Mouse (Mus musculus): Measurements from ENCODE around the gene Sept8. TPM values are rescaled to one million over a fixed set of nuclear protein-coding genes. Genes with fewer than 3 reads are reported as not detected.

Gene Sept8
- total RNA-seq, 2 experiments from 2014 or later = 240 to 254 TPM

- no peak for DNase-seq (ENCODE audit: low spot score in 2 of 2)
- TF ChIP-seq CTCF (conservative IDR thresholded peaks at IDR 0.05) = peak; percentile 59
- H3K4me3 ChIP-seq = no peak overlapping the region
- H3K27ac ChIP-seq = no peak overlapping the region
These were observed 64.1 kb downstream of the Sept8 start for GRCm38 (mm10) chr11:53583151-53583550.

GRCm38 (mm10) chr11:53584849-53585248, 65.8 kb downstream of the Sept8 start:
- peak; percentile 83 for TF ChIP-seq CTCF (conservative IDR thresholded peaks at IDR 0.05)
- peak in 1 of 2 experiments; percentile 21 for DNase-seq (ENCODE audit: low spot score in 2 of 2)
- Histone ChIP-seq H3K27ac (no peak overlapping the region), H3K4me3 (no peak overlapping the region)

GRCm38 (mm10) chr11:53585510-53585909, 66.5 kb downstream of the Sept8 start:
- Histone ChIP-seq H3K4me3 (no peak overlapping the region), H3K27ac (no peak overlapping the region)
- no peak for TF ChIP-seq CTCF (conservative IDR thresholded peaks at IDR 0.05)
- DNase-seq (ENCODE audit: low spot score in 2 of 2) = no peak

GRCm38 (mm10) chr11:53588279-53588678, 69.2 kb downstream of the Sept8 start:
- H3K4me3 ChIP-seq = no peak overlapping the region
- DNase-seq (ENCODE audit: low spot score in 2 of 2) = no peak
- TF ChIP-seq CTCF (conservative IDR thresholded peaks at IDR 0.05) = no peak
- H3K27ac ChIP-seq = no peak overlapping the region

- H3K4me3 ChIP-seq = no peak overlapping the region
- peak; percentile 87 for TF ChIP-seq CTCF (conservative IDR thresholded peaks at IDR 0.05)
These were observed 71.3 kb downstream of the Sept8 start for GRCm38 (mm10) chr11:53590368-53590768.

GRCm38 (mm10) chr11:53591116-53591515, 72.1 kb downstream of the Sept8 start:
- TF ChIP-seq CTCF (conservative IDR thresholded peaks at IDR 0.05) = no peak
- no peak for DNase-seq (ENCODE audit: low spot score in 2 of 2)
- H3K27ac ChIP-seq = no peak overlapping the region
- H3K4me3 ChIP-seq = no peak overlapping the region

More at GRCm38 (mm10) chr11:53590368-53590768, 71.3 kb downstream of the Sept8 start:
- peak in 1 of 2 experiments; percentile 63 for DNase-seq (ENCODE audit: low spot score in 2 of 2)
- H3K27ac ChIP-seq = no peak overlapping the region

Other genes with a start within 250 kb of the Sept8 start
- 100 to 1,000 TPM; 165 to 179 TPM for gene Hspa4, start 218.8 kb upstream of the Sept8 start, total RNA-seq (2021)
- 10 to 100 TPM; 11.2 to 12.6 TPM for gene Zcchc10, start 194.6 kb upstream of the Sept8 start, total RNA-seq (2021)
- 100 to 1,000 TPM; 241 to 245 TPM for gene Aff4, start 168.4 kb upstream of the Sept8 start, total RNA-seq (2021)
- not detected for gene Leap2, start 96.1 kb upstream of the Sept8 start, total RNA-seq (2021)
- gene Uqcrq, start 88.4 kb upstream of the Sept8 start, total RNA-seq (2021) = 100 to 1,000 TPM; 383 to 419 TPM
- gene Gdf9, start 88.2 kb upstream of the Sept8 start, total RNA-seq (2021) = 1 to 10 TPM in 1 of 2 experiments, under 1 TPM in 1; 0.67 to 2.0 TPM
- gene Gm10447, start 62.1 kb upstream of the Sept8 start, total RNA-seq (2021) = under 1 TPM; 0.20 to 0.26 TPM
- 1 to 10 TPM; 4.8 to 5.1 TPM for gene Shroom1, start 62.1 kb upstream of the Sept8 start, total RNA-seq (2021)
- under 1 TPM in 1 of 2 experiments, not detected in 1; 0.52 TPM for gene Gm9837, start 48.8 kb upstream of the Sept8 start, total RNA-seq (2021)
- 1 to 10 TPM; 2.5 to 3.4 TPM for gene Gm9945, start 39.1 kb upstream of the Sept8 start, total RNA-seq (2021)
- gene Sowaha, start 39.0 kb upstream of the Sept8 start, total RNA-seq (2021) = 100 to 1,000 TPM; 137 to 142 TPM
- gene Kif3a, start 48.1 kb downstream of the Sept8 start, total RNA-seq (2021) = 100 to 1,000 TPM; 130 to 133 TPM
- not detected for gene Il4, start 99.4 kb downstream of the Sept8 start, total RNA-seq (2021)
- gene Il13, start 115.4 kb downstream of the Sept8 start, total RNA-seq (2021) = not detected
- gene Rad50, start 188.1 kb downstream of the Sept8 start, total RNA-seq (2021) = 10 to 100 TPM; 13.0 to 13.7 TPM
- not detected for gene Il5, start 201.5 kb downstream of the Sept8 start, total RNA-seq (2021)

Data from layer of hippocampus, adult 2 months (tissue).